Mouse (Mus musculus) thymus, adult 2 months (tissue): ENCODE data around the gene Krcc1. TPM values are rescaled to one million over a fixed set of nuclear protein-coding genes. Genes with fewer than 3 reads are reported as not detected.

Source experiments
- DNase-seq: peaks from one replicate; pipeline ENCODE4 v3.0.0; 2021
- H3K27ac ChIP-seq: fragments of 200-500 bp; 2 replicates; pipeline ENCODE4 v1.5.1; 2012; ENCODE audit warnings: low read length, control low read depth; ENCODE audit not compliant: control insufficient read depth, insufficient read depth
- H3K27me3 ChIP-seq: fragments of 200-500 bp; 2 replicates; pipeline ENCODE4 v1.6.1; 2012; ENCODE audit warnings: mild to moderate bottlenecking, low read length, moderate library complexity, mixed read lengths; ENCODE audit not compliant: control insufficient read depth, insufficient read depth
- H3K36me3 ChIP-seq: fragments of 200-500 bp; 2 replicates; pipeline ENCODE4 v1.6.1; 2012; ENCODE audit warnings: mild to moderate bottlenecking, low read length, moderate library complexity; ENCODE audit not compliant: control insufficient read depth, insufficient read depth
- H3K4me1 ChIP-seq: fragments of 200-500 bp; replicated peaks from 2 replicates; pipeline ENCODE4 v1.6.1; 2012; ENCODE audit warnings: low read length; ENCODE audit not compliant: control insufficient read depth, insufficient read depth
- H3K4me3 ChIP-seq: fragments of 200-500 bp; 2 replicates; pipeline ENCODE4 v1.5.1; 2012; ENCODE audit warnings: mild to moderate bottlenecking, low read length, control low read depth, moderate library complexity; ENCODE audit not compliant: control insufficient read depth, insufficient read depth
- CTCF ChIP-seq: fragments of 200-500 bp; IDR thresholded peaks from 2 replicates; pipeline ENCODE4 v1.5.1; 2012; ENCODE audit warnings: mild to moderate bottlenecking, control low read depth, low read length, moderate library complexity, borderline replicate concordance; ENCODE audit not compliant: control insufficient read depth, poor library complexity, insufficient read depth; ENCODE audit errors: extremely low read depth
- POLR2A ChIP-seq: fragments of 200-500 bp; IDR thresholded peaks from 2 replicates; pipeline ENCODE4 v1.6.1; 2012; ENCODE audit warnings: mild to moderate bottlenecking, low read length, control low read depth, moderate library complexity; ENCODE audit not compliant: control insufficient read depth, poor library complexity, insufficient read depth; ENCODE audit errors: extremely low read depth
- WGBS: fragments of 180-500 bp; shearing (Covaris S2); methylation state at CpG from one replicate; pipeline ENCODE4 v1.1.7; 2018; 5-methylcytosine and 5-hydroxymethylcytosine counted together
- polyA plus RNA-seq: library from polyadenylated mRNA; depleted of rRNA; stranded (reverse); fragments of >200 nt; gene quantifications from 2 replicates; pipeline ENCODE4 v1.2.3, GENCODE M21; 2012

Krcc1 gene
- polyA plus RNA-seq, 1 experiment, result 8.9 TPM

- H3K4me1 ChIP-seq, result no peaks in the 10 kb centered on the region
- no peaks in the 10 kb centered on the region for H3K36me3 ChIP-seq
- H3K27ac ChIP-seq, result no peak overlapping the region
- 71% methylated on average over 6 of the region's 6 CpGs for WGBS
- no peak for TF ChIP-seq POLR2A
- no peak for TF ChIP-seq CTCF
- H3K4me3 ChIP-seq, result no peak overlapping the region
- H3K27me3 ChIP-seq, result no peaks in the 10 kb centered on the region
- DNase-seq, result no peak
Measured at GRCm38 (mm10) chr6:71236506-71236905, 35.0 kb upstream of the Krcc1 start.

GRCm38 (mm10) chr6:71237031-71237431 lies 34.4 kb upstream of the Krcc1 start:
- 96% methylated on average over 6 of the region's 6 CpGs for WGBS
- Histone ChIP-seq H3K27me3 (no peaks in the 10 kb centered on the region), H3K27ac (no peak overlapping the region), H3K4me3 (no peak overlapping the region), H3K36me3 (no peaks in the 10 kb centered on the region), H3K4me1 (no peaks in the 10 kb centered on the region)
- no peak for DNase-seq
- TF ChIP-seq CTCF (no peak), POLR2A (no peak)

- no peak overlapping the region for H3K4me3 ChIP-seq
- H3K4me1 ChIP-seq, result no peaks in the 10 kb centered on the region
- no peak for TF ChIP-seq POLR2A
- TF ChIP-seq CTCF, result no peak
- 96% methylated on average over 26 of the region's 26 CpGs for WGBS
- no peaks in the 10 kb centered on the region for H3K36me3 ChIP-seq
- H3K27ac ChIP-seq, result no peak overlapping the region
- no peak for DNase-seq
- H3K27me3 ChIP-seq, result no peaks in the 10 kb centered on the region
Measured at GRCm38 (mm10) chr6:71239069-71239750, 32.3 kb upstream of the Krcc1 start.

GRCm38 (mm10) chr6:71240831-71241230 lies 30.6 kb upstream of the Krcc1 start:
- no peak overlapping the region for H3K4me3 ChIP-seq
- no peaks in the 10 kb centered on the region for H3K4me1 ChIP-seq
- DNase-seq, result no peak
- H3K27ac ChIP-seq, result no peak overlapping the region
- WGBS, result 95% methylated on average over 7 of the region's 7 CpGs
- TF ChIP-seq POLR2A, result no peak
- TF ChIP-seq CTCF, result no peak
- H3K27me3 ChIP-seq, result no peaks in the 10 kb centered on the region
- no peaks in the 10 kb centered on the region for H3K36me3 ChIP-seq

- no peaks in the 10 kb centered on the region for H3K27me3 ChIP-seq
- 91% methylated on average over 1 of the region's 1 CpGs for WGBS
- DNase-seq, result no peak
- no peaks in the 10 kb centered on the region for H3K4me1 ChIP-seq
- H3K4me3 ChIP-seq, result no peak overlapping the region
- no peaks in the 10 kb centered on the region for H3K36me3 ChIP-seq
- TF ChIP-seq CTCF (no peak), POLR2A (no peak)
- H3K27ac ChIP-seq, result no peak overlapping the region
Measured at GRCm38 (mm10) chr6:71242811-71243210, 28.7 kb upstream of the Krcc1 start.

- no peak overlapping the region for H3K27ac ChIP-seq
- TF ChIP-seq CTCF (no peak), POLR2A (no peak)
- no peaks in the 10 kb centered on the region for H3K27me3 ChIP-seq
- no peak for DNase-seq
- H3K36me3 ChIP-seq, result no peaks in the 10 kb centered on the region
- no peaks in the 10 kb centered on the region for H3K4me1 ChIP-seq
- H3K4me3 ChIP-seq, result no peak overlapping the region
- WGBS, result 86% methylated on average over 3 of the region's 3 CpGs
Measured at GRCm38 (mm10) chr6:71243258-71243657, 28.2 kb upstream of the Krcc1 start.

- DNase-seq, result no peak
- 96% methylated on average over 1 of the region's 1 CpGs for WGBS
- H3K27me3 ChIP-seq, result no peaks in the 10 kb centered on the region
- H3K4me3 ChIP-seq, result no peak overlapping the region
- no peak for TF ChIP-seq POLR2A
- no peak for TF ChIP-seq CTCF
- H3K27ac ChIP-seq, result no peak overlapping the region
- no peaks in the 10 kb centered on the region for H3K36me3 ChIP-seq
- no peaks in the 10 kb centered on the region for H3K4me1 ChIP-seq
Measured at GRCm38 (mm10) chr6:71248420-71248819, 23.1 kb upstream of the Krcc1 start.
